Mouse (Mus musculus) kidney, adult 2 months (tissue): ENCODE data around the gene Hoxc5.

ENCODE experiments used
- CTCF ChIP-seq: fragments of 200-500 bp; conservative IDR thresholded peaks from 2 replicates; pipeline ENCODE4 v1.5.1; 2011; ENCODE audit warnings: low read depth, mild to moderate bottlenecking, control low read depth, low read length, moderate library complexity, mixed read lengths; ENCODE audit not compliant: insufficient read depth, insufficient read length
- POLR2A ChIP-seq: fragments of 200-500 bp; IDR thresholded peaks from one replicate; pipeline ENCODE4 v1.6.1; 2011; ENCODE audit warnings: low read depth, low read length, control low read depth

DNA sequence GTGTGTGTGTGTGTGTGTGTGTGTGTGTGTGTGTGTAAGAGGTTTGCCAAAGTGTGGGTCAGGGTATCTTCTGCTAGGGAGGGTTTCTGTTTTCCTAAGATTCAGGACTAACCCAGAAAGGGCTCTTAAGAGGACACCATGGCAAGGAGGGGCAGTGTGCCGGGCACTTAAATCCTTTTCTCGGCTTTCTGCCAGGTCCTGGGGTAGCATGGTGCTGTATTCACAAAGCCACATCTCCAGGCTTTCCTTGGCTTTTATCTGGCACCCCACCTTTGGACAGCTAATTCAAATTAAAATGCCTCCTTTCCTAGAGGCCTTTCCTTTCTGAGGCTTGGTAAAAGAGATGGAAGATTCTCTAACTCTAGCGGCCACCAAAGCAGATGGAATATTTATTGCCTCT, 72.4 kb downstream of the Hoxc5 start:
- TF ChIP-seq CTCF (no peak), POLR2A (no peak)
